Mouse (Mus musculus) v-Abl transformed pro-B cells (cell line): ENCODE measurements around the gene Cdk12.

ENCODE experiments used
- in situ Hi-C, 2 experiments: fragments of 400-800 bp; cut with MboI; formaldehyde crosslinking; loops; one replicate each; pipeline ENCODE4 v1.15.1; 2025; ENCODE audit not compliant: unreplicated experiment in 2 of 2

Cdk12 gene

DNA sequence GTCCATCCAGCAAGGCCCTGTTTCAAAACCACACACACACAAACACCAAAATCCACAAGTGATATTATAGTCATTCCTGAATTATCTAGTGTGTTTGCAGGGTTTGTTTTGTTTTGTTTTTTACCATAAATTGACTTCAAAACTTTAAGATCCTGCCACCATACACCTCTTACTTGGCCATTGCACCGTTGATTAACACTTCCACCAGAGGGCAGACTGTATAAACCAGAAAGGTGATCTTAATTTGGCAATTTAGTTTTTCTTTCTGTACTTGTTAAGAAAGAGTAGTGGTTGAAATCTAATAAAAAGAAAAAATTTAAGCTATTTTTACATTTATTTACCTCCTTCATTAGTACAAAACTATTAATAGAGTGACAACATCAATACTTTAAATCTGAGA, 44.5 kb downstream of the Cdk12 start:
- in situ Hi-C loops, result no loop called here

DNA sequence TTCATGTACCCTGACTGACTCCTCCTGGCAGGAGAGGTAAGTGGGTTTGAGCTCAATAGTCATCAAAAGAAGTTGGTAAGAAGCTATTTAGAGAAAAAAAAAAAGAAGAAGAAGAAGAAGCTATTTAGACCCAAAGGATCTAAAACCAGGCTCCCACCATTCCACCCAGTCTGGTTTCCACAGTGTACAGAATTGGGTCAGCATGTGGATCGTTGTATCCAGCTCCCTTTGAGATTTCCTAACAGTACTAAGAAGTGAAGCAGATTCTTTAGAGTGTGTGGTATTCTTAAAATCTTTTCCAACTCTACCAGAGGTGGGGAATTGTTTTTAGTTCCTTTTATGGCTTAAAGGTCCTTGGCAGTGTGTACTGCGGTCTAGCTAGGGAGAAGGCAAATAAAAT, 50.9 kb downstream of the Cdk12 start:
- in situ Hi-C loops, result no loop called here

DNA sequence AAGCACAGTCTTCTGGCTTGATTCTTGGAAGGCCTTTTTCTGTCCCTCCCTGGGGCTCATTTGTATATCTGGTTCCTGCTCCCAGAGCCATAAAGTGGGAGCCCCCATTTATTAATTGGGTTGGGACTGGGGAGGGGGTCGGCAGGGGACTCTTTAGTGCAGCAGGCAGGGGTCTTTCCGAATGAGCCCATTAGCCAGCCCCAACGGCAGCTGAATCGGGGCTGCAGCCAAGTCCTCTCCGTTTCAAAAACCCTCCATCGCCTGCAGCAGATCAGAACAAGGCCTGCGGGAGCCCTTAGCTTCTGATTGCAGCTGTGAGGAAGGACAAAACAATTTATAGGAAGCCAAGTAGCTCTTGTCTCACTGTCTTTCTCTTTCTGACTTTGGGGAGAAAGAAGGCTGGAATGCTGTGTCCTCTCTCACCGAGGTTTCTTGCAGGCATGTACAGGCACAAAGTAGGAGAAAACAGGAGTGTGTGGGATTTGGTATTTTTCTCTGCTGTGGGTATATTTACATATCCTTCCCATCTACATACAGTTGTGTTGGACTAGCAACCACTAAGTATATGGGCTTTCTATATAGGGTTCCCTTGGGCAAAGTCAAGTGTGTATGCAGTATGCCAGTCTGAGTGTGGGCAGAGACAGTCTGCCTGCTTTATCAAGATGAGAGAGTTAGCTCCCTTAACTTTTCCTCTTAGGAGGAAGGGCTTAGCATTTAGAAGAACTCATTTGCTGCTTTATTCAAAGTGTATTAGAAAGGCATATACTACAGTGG, 58.0 kb downstream of the Cdk12 start:
- in situ Hi-C loops, result loop anchor here (10.0 kb wide), 2 partner anchors 184 to 374 kb away; partner anchors contain the start of gene Grb7 (in 1 of the 2)

DNA sequence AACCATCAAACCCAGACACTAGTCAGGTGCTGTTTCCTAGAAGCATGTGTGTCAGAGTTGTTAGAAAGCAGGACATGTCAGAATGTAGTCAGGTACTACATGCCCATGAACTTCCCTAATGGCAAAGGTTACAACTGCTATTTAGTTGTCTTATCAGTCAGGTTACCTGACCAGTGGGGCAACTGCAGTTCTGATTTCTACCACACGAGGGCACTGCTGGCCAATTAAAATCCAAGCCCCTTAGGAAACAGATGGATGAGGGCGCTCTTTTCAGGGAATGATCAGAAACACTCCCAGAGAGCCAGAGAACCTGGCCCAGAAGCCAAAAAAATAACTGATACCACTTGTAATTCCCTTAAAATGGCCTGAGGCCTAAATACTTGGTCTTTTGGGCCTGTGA, 62.2 kb downstream of the Cdk12 start:
- in situ Hi-C loops, result loop anchor here (5.0 to 10.0 kb wide), 6 partner anchors 77 to 370 kb away; partner anchors contain the start of genes Pnmt (in 2 of the 2), Grb7 (in 1 of the 2) and Mien1 (in 1 of the 2)

DNA sequence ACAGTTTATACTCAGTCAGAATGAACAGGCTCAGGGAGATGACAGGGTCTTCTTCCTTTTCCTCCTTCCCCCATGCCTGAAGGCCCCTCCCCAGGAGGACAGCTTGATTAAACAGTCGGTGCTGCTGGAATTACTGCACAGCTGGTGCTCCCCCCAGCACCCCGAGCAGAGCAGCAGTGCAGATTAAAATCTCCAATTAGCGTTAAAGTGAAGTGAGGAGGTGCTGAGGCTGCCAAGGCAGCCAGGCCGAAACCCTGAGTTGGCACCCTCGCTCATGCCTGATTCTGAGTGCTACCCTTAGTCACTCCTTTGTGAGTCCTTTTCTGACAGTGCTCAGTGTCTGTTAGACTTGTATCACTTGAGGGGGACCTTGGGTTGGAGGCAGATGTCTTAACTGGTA, 63.0 kb downstream of the Cdk12 start:
- in situ Hi-C loops, result loop anchor here (5.0 to 10.0 kb wide), 6 partner anchors 76 to 369 kb away; partner anchors contain the start of genes Pnmt (in 2 of the 2), Grb7 (in 1 of the 2) and Mien1 (in 1 of the 2)

DNA sequence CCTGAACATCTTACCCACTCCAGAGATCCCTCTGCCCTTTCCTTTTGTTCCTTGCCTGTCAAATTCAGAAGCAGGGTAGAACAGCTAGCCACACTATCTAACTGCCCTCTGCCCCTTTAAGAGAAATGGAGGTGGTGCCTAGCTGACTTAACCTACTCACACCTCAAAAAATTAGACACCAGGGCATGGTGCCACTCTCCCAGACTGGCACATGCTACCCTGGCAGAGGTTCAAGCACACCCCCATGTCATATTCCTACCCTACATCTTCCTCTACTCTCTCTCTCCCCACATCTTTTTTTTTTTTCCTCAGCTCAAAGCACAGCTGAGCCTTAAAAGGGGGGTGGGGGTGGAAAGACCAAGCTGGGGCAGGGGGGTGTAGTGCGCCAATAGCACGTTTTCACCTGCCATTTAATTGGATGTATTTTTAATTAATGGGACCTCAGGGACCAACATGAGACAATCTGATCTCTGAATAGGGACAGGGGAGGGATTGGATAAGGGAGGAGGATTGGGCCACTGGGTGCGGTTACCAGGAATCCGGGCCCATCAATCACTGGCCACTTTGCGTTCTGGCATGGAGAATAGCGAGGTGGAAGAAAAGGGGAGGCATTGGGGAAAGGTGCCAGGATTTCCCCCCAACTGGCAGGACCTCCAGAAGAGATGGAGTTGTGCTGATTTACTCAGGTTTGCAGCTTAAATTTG, 64.0 kb downstream of the Cdk12 start:
- in situ Hi-C loops, result loop anchor here (5.0 to 10.0 kb wide), 6 partner anchors 75 to 368 kb away; partner anchors contain the start of genes Pnmt (in 2 of the 2), Grb7 (in 1 of the 2) and Mien1 (in 1 of the 2)

DNA sequence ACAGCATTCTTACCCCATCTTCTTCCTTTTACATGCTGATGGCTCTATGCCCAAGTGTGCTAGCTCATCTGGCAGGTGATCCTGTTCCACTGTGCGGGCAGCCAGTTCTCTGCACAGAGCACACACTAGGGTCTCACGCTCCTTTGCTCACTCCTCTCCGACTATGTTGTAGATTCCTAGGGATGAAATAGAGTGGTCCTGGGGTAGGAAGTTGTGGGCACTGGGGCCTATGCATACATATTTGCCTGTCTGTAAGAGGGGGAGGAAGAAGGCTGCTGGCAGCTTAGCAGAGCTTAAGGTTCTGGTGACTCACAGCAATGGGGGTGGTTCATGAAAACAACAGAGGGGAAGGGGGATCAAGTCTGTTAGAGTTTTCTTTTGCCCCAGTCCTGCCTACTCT, 67.2 kb downstream of the Cdk12 start:
- in situ Hi-C loops, result loop anchor here in 1 of 2 experiments (10.0 kb wide), 1 partner anchor 55 kb away; the partner anchor contains the start of gene Neurod2

DNA sequence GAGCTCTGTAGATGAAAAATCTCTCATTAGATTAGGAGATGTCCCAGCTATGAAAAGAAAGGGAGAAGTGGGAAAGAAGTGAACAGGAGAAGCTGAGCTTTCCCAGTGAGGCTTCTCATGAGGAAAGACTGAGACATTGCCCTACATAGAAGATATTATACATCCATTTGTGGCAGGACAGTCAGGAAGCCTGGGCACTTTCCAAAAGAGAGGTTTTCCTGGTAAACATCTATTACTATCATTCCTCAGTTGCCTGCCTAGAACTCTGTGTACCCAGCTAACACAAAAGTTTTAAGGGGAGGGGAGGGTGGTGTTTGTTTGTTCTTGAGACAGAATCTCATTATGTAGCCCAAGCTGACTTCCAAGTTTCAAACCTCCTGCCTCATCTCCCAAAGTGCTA, 67.6 kb downstream of the Cdk12 start:
- in situ Hi-C loops, result loop anchor here in 1 of 2 experiments (10.0 kb wide), 1 partner anchor 54 kb away; the partner anchor contains the start of gene Neurod2

DNA sequence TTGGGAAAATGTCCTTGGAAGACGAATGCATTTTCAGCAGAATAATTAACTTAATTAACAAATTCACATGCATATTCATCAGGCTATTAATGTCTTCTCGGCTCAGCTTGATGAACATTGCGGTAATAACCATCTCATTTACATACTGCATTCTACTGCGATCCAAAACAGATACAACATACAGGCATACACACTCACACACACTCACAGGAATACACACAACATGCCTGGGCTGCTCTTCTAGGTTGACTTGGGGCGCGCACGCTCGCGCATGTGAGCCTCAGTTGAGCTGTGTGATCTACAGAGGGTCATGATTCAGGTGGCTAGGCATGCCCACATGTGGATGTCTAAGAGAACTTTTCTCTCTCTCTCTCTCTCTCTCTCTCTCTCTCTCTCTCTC, 80.9 kb downstream of the Cdk12 start:
- in situ Hi-C loops, result no loop called here

DNA sequence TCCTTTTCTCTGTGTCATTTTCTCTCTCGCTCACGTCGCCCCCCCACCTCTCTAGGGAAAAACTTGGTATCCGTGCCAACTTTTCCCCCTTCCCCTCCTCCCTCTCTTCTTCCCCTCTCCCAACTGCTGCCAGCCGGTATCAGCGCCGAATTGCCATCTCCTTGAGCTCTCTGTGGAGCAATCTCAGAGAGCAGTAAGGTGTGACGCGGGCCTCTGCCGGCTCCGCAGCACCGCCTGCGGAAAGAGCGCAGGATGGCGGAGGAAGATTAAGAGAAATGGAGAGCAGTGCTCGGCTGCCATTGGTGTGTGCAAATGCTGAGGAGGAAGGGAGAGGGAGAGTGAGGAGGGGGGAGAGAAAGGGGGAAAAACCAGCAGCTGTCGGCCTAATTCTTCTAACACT, 81.4 kb downstream of the Cdk12 start:
- in situ Hi-C loops, result no loop called here

DNA sequence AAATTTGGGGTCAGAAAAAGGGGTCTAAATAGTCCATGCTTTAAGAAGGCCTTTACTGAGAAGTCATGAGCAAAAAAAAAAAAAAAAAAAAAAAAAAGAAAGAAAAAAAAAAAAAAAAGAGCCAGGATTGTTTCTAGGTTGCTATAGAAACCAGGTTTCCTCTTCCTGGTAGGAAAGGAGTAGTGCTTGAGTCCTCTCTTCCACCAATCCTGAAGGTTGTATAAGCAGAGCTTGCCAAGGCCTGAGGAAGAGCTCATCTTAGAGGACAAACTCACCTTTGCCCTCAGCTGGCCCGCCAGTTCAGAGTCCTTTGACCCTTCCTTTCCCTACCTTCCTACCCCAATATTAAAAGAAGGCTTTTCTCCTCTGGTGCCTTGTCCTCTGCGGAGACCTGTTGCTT, 82.5 kb downstream of the Cdk12 start:
- in situ Hi-C loops, result no loop called here

DNA sequence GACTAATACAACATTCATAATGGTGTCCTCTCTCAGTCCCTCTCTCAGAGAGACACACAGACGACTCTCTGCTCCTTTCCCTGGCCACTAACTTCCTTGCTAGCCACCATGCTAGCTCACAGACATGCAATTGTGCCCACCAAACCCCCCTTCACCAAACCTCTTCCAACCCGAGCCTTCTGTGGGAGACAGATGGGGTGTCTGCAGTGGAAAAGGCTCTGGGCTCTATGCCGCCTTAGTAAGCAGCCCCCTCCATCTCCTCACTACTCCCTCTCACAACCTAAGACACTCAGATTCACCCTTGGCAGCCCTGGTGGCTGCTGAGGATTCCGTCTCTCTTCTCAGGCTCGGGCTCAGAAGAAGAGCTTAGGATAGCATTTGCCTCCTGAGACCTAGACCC, 84.7 kb downstream of the Cdk12 start:
- in situ Hi-C loops, result no loop called here

DNA sequence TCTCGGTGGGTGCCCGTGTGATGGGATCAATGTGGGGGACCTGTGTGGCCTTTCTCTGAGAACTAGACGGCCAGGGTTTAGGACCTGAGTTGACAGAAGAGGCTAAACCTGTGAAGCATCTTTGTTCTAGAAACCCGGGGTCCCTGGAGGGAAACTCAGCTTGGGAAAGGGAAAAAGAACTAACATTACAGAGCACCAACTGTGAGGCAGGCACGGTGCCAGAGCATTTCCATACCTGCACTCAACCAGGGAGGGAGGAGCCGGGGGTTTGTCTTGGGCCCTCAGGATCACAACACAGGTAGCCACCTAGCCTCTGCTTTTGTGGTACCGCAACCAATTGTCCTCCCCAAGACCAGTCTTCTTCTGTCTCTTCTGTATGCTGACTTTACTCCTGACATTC, 85.1 kb downstream of the Cdk12 start:
- in situ Hi-C loops, result no loop called here

DNA sequence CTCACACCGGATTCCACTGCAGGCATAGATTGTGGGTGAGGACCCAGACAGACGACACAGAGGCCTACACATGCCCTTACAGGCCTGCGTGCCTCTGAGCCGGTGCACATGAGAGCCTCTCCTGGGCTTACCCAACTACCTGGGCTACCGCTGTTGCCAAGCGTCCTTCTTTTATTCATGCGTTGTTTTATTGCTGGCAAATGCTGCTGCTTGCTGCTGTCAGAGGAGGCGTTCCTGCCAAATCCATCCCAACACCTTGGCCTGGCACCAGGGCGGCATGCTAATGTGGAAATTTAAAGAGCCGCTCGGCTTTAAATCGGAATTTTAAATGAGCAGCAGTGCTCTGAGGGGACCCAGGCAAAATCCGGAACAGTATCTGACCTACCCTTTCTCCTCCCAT, 87.0 kb downstream of the Cdk12 start:
- in situ Hi-C loops, result no loop called here

DNA sequence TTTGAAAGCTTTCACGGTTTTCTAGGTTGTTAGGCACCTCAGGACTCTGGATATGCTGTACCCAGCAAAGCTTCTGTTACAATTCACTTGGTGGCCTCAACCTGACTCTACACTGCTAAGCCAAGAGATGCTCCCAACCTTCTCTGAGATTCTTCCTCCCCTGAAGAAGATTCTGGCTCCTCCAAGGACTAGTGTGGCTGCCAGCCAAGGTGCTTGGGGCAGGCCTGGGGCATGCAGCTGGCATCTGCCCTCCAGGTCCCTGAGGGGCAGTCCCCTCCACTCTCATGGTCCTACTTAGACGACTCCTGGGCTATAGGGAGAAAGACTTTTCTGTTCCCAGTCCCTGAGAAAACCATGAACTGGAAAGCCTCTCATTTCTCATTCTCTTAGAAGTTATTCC, 88.0 kb downstream of the Cdk12 start:
- in situ Hi-C loops, result no loop called here

DNA sequence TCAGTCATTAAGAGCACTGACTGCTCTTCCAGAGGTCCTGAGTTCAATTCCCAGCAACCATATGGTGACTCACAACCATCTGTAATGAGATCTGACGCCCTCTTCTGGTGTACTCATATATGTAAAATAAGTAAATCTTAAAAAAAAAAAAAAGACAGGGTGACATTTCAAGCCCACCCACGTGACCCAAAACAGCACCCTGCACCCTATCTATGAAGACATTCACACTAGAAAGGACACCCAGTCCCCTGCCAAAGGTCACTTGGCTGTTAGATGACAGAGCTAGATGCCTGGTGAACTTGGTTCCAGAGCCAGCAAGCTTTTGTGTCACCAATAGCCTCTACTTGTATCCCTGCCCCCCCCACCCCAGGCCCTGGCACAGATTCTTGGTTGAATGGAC, 90.2 kb downstream of the Cdk12 start:
- in situ Hi-C loops, result no loop called here

DNA sequence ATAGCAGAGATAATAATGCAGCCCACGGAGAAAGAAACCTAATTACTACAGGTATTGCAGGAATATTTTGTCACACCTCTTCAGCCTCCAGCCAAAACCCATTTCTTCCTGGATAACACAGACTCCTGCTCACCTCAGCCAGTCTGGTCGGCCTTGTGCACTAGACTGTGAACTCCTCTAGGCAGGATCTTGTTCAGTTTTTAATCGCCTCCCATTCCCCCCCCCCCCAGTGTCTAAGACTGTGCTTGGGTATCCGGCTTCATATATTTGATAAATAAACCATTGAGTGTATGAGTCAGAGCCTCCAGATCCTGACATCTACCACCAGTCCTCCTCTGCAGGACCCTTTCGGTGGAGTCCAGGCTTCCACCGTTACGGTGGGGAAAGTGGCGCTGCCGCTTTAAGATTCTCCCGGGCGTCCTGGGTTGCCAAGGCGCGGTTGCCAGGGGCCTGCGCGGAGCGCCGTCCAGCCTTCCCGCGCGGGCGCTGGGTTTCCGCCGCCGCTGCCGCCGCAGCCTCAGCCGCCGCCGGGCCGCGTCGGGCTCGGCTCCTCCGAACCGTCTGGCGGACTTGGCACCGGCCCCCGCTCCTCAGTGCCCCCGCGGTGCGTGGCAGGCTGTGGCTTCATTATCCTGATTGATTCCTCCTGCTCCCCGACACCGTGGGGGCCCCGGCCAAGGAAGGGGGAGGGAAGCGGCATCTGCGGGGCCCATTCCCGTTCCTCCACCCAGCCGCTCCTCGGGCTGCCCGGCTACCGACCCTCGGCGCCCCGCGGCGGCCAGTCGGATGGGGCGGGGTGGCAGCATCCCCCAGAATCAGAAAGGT, 91.5 kb downstream of the Cdk12 start:
- in situ Hi-C loops, result no loop called here

DNA sequence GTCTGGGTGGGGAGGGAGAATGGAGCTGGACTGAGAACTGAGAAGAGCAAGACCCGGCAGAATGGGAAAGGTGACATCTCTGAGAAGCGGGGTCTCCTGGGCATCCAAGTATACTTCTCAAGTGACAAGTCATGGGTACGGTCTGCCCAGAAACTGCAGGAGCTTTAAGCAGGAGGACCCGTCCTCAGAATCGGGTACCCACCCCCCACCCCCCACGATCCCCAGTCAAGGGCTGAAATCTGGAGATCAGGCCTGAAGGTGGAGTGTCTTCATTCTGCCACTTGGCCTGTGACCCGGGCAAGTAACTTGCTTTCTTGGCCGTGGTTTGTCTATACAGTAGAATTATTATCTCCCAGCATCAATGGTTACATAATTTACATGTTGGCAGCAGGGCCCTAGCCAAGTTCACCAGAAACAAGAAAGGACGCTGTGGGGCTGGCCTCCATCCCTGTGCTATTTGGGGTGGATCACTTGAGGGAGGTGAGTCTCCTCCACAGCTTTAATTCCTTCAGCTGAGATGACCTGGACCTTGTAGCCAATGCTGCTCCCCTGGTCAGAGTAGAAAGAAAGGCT, 92.2 kb downstream of the Cdk12 start:
- in situ Hi-C loops, result no loop called here

DNA sequence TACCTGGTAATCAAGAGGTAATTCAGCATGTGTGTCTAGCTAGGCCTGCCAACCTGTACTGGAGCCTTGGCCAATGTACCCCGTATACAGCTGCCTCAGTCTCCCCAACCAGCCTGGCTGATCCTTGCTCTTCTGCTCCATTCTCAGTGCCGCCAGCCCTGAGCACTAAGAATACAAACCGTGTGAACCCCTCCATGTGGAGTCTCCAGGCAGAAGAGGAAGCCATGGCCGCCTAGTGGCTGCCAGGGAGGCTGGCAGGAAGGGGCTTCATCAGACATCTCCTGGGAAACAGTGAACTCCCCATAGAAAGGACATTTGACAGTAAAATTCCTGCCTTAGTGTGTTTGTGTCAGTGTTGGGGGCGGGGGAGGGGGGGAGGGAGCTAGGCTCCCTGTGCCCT, 93.4 kb downstream of the Cdk12 start:
- in situ Hi-C loops, result no loop called here

DNA sequence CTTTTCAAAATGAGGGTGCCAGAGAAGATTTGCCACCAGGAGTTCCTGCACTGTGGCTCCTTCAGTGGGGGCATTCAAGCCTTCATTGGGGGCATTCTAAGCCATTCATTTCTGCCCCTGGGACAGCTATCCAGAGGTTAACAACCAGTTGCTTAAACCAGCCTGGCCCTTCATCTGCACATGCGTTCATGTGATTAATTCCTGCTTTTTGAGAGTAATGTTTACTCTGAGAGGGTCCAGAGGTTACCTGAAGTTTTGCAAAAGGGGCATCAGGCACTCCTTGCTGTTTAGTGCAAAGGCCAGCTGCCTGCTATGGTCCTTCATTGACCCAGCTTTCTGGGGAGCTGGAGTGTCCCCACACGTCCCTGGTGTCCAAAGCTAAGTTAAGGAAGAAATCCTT, 94.1 kb downstream of the Cdk12 start:
- in situ Hi-C loops, result no loop called here
